Mouse (Mus musculus): ENCODE data around the gene Chrd.

DNA sequence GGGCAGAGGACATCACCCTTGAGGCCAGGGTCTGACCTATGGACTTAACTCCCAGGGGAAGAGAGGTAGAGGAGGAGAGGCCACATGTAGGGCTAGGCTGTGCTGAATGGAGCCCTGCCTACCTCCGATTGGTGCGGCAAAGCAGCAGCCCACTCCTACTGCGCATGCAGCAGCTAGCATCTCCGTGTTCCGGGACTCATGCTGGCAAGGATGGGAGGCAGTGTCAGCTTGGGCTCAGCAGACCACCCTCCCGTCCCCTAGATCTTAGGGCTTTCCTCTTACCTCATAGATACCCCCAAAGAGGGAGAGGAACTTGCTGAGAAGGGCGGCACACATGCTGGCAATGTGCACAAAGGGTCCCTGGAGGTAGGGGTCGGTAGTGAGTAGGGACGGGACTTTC is 20.7 kb upstream of the Chrd start:
- TF ChIP-seq MAFK (IDR thresholded peaks at IDR 0.05; ENCODE audit: insufficient read depth, low read depth, low read length): no peak
- TF ChIP-seq ZNF384 (IDR thresholded peaks at IDR 0.05; ENCODE audit: low read depth, low read length): no peak

All from ES-E14 (cell line).